29 mouse cellular contexts compared by ENCODE assay signal in the genomic region with DNA sequence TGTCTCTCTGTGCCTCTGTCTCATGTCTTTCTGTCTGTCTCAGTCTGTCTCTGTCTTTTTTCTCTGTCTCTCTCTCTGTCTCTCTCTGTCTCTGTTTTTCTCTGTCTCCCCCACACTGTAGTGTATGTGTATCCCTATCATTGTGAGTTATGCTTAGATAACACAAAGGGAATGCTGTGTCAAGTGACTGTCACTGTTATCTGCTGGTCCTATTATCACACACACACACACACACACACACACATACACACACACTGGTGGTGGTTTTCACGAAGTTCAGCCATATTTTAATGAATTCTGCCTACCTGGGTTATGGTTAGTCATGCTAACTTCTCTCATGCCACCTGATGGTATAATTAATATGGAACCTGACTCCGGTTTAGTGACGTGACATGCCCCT. TPM values are rescaled to one million over a fixed set of nuclear protein-coding genes. Genes with fewer than 3 reads are reported as not detected.
"Had no signal": no experiment of that assay in that cellular context is flagged by ENCODE, and none has a peak within 500 bp of the region (broad histone marks: within the 10 kb centered on the region; RNA-seq: fewer than 3 reads in every experiment).

No protein-coding gene starts in this region.

- H3K36me3 ChIP-seq: limb, embryonic 10.5 days; limb, embryonic 13.5 days; lung, embryonic 15.5 days; neural tube, embryonic 13.5 days had no signal

- H3K9me3 ChIP-seq: limb, embryonic 10.5 days; limb, embryonic 13.5 days; lung, embryonic 15.5 days; megakaryocyte, embryonic 14.5 days; neural tube, embryonic 13.5 days had no signal

- ATAC-seq: inflammation-experienced regulatory T-cells, adult 6 months; intestine, postnatal 0 days had no signal

- H3K27ac ChIP-seq: kidney, postnatal 0 days; layer of hippocampus, adult 2 months; limb, embryonic 10.5 days; limb, embryonic 13.5 days; lung, embryonic 15.5 days; neural tube, embryonic 13.5 days; stomach, postnatal 0 days had no signal

- H3K4me1 ChIP-seq: limb, embryonic 10.5 days; limb, embryonic 13.5 days; lung, embryonic 15.5 days; neural tube, embryonic 13.5 days had no signal

- H3K4me2 ChIP-seq: limb, embryonic 13.5 days; lung, embryonic 15.5 days; midbrain, embryonic 11.5 days; neural tube, embryonic 13.5 days had no signal

- H3K27me3 ChIP-seq: limb, embryonic 13.5 days; lung, embryonic 15.5 days; megakaryocyte, embryonic 14.5 days; neural tube, embryonic 13.5 days had no signal

- H3K4me3 ChIP-seq: layer of hippocampus, adult 2 months; limb, embryonic 10.5 days; limb, embryonic 13.5 days; lung, embryonic 15.5 days; megakaryocyte, embryonic 14.5 days; neural tube, embryonic 13.5 days had no signal

- H3K9ac ChIP-seq: limb, embryonic 13.5 days; lung, embryonic 15.5 days; neural tube, embryonic 13.5 days had no signal

- DNase-seq: kidney, adult 2 months; kidney, postnatal 25 days; layer of hippocampus, adult 9-11 months; lung, postnatal 10 days; lung, postnatal 36 days; midbrain, embryonic 14.5 days; retina, postnatal 1 day; right cerebral cortex, postnatal 25 days; thymus, adult 2 months; thymus, postnatal 14 days; thymus, postnatal 4 days had no signal

RNA-seq across cellular contexts. Expression of a gene that starts 44.1 kb away (rescaled TPM):
- total RNA-seq: left cerebral cortex, postnatal 25 days; liver, adult 2 months had no signal
- polyA plus RNA-seq: intestine, postnatal 0 days; kidney, adult 2 months; kidney, embryonic 14.5 days; large intestine, adult 2 months; limb, embryonic 10.5 days; liver, adult 2 months; small intestine, adult 2 months; spleen, adult 2 months; stomach, embryonic 14.5 days; stomach, postnatal 0 days; thymus, adult 2 months had no signal
